11 mouse cellular contexts compared by ENCODE assay signal in the genomic region with DNA sequence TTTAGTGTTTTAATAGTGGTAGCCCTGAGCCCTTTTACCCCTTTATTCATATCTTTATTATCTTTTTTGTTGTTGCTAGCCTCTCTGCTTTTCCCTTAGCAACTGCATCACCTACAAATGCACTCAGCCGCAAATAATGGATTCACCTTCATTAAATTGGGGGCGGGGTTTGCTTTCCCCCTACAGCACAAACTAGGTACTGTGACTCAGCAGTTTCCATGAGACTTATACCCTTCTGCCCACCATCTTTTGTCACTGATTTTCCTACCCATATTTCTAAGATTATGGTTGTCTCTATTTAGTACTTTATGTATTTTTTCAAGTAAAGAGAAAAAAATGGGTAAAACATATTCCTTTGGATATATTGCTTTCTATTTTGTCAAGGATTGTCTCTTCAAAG.
"Had no signal": no experiment of that assay in that cellular context is flagged by ENCODE, and none has a peak within 500 bp of the region (broad histone marks: within the 10 kb centered on the region; RNA-seq: fewer than 3 reads in every experiment).

No protein-coding gene starts in this region.

- H3K4me2 ChIP-seq: liver, embryonic 13.5 days; lung, embryonic 14.5 days; midbrain, embryonic 13.5 days had no signal

- H3K4me1 ChIP-seq: midbrain, embryonic 13.5 days had no signal

- H3K4me3 ChIP-seq: left cerebral cortex, adult 2 months; liver, embryonic 13.5 days; midbrain, embryonic 13.5 days had no signal

- H3K9me3 ChIP-seq: liver, embryonic 13.5 days; midbrain, embryonic 13.5 days had no signal

- H3K27me3 ChIP-seq: liver, embryonic 13.5 days; midbrain, embryonic 13.5 days had no signal

- H3K27ac ChIP-seq: left cerebral cortex, adult 2 months; liver, embryonic 13.5 days; midbrain, embryonic 13.5 days had no signal

- DNase-seq: kidney, postnatal 10 days; kidney, postnatal 36 days; layer of hippocampus, postnatal 36 days; liver, embryonic 13.5 days; lung, embryonic 14.5 days; lung, postnatal 10 days; lung, postnatal 4 days; thymus, adult 18-20 months; thymus, postnatal 36 days had no signal

- H3K36me3 ChIP-seq: liver, embryonic 13.5 days; midbrain, embryonic 13.5 days had no signal

- ATAC-seq: midbrain, embryonic 13.5 days had no signal

- H3K9ac ChIP-seq: liver, embryonic 13.5 days; lung, embryonic 14.5 days; midbrain, embryonic 13.5 days had no signal
